Mouse (Mus musculus) liver, embryonic 14.5 days (tissue): ENCODE measurements at regions not wholly inside any gene's neighbourhood (a gene's known extent, or its start where the extent isn't known, plus 50 kb on each side); places are given as distances from the start of the nearest gene placed in this dataset.

Source experiments
- ATAC-seq: fragments of 200-750 bp; cut with Nextera tagmentation; 2 replicates; pipeline ENCODE4 v1.8.0; 2017; ENCODE audit warnings: moderate number of reproducible peaks, mild to moderate bottlenecking, moderate library complexity; ENCODE audit not compliant: insufficient read depth
- DNase-seq, 3 experiments: peaks; one replicate each; pipeline ENCODE4 v3.0.0-alpha.2; 2012 to 2013; ENCODE audit warnings: low read depth in 3 of 3, low spot score in 3 of 3
- H3K27ac ChIP-seq: fragments of 300-500 bp; sonication (generic); 2 replicates; pipeline ENCODE4 v1.5.1; 2014; ENCODE audit warnings: moderate library complexity, mild to moderate bottlenecking, control low read depth, inconsistent platforms
- H3K27me3 ChIP-seq: fragments of 300-500 bp; sonication (generic); 2 replicates; pipeline ENCODE4 v1.6.1; 2014; ENCODE audit warnings: mild to moderate bottlenecking, low read length, moderate library complexity; ENCODE audit not compliant: control insufficient read depth, insufficient read depth
- H3K36me3 ChIP-seq: fragments of 300-500 bp; sonication (generic); replicated peaks from 2 replicates; pipeline ENCODE4 v1.6.1; 2014; ENCODE audit warnings: low read depth; ENCODE audit not compliant: control insufficient read depth, insufficient read depth
- H3K4me1 ChIP-seq, 2 experiments: fragments of 200-500 bp in 1 of 2; fragments of 300-500 bp in 1 of 2; sonication (generic) in 1 of 2; replicated peaks; 2 replicates each; pipeline ENCODE4 v1.6.1; 2012 to 2014; ENCODE audit warnings: antibody characterized with exemption in 1 of 2, inconsistent platforms in 1 of 2, low read length in 1 of 2; ENCODE audit not compliant: control insufficient read depth in 2 of 2, insufficient read depth in 2 of 2
- H3K4me2 ChIP-seq: fragments of 300-500 bp; sonication (generic); 2 replicates; pipeline ENCODE4 v1.6.1; 2014; ENCODE audit warnings: low read depth, mild to moderate bottlenecking, control low read depth, moderate library complexity
- H3K4me3 ChIP-seq, 2 experiments: fragments of 200-500 bp in 1 of 2; fragments of 300-500 bp in 1 of 2; sonication (generic) in 1 of 2; 2 replicates each; pipeline ENCODE4 v1.5.1; 2012 to 2014; ENCODE audit warnings: low read depth in 2 of 2, low read length in 2 of 2, mild to moderate bottlenecking in 2 of 2, control low read depth in 1 of 2, inconsistent platforms in 1 of 2, moderate library complexity in 1 of 2; ENCODE audit not compliant: insufficient read depth in 1 of 2
- H3K9ac ChIP-seq: fragments of 300-500 bp; sonication (generic); replicated peaks from 2 replicates; pipeline ENCODE4 v1.6.1; 2014; ENCODE audit warnings: mild to moderate bottlenecking, control low read depth, moderate library complexity
- H3K9me3 ChIP-seq: fragments of 300-500 bp; sonication (generic); 2 replicates; pipeline ENCODE4 v1.6.1; 2016; ENCODE audit warnings: low read length, mixed read lengths; ENCODE audit not compliant: control insufficient read depth
- CTCF ChIP-seq: IDR thresholded peaks from 2 replicates; pipeline ENCODE4 v1.5.1; 2016; ENCODE audit warnings: antibody characterized with exemption, low read depth, control low read depth
- EP300 ChIP-seq: IDR thresholded peaks from 2 replicates; pipeline ENCODE4 v1.6.1; 2016; ENCODE audit warnings: antibody characterized with exemption, low read depth
- WGBS: fragments of 180-500 bp; shearing (Covaris S2); extraction: QIAGEN DNeasy Blood & Tissue Kit; methylation state at CpG from one replicate; pipeline ENCODE4 v1.1.7; 2014; ENCODE audit not compliant: insufficient replicate concordance; 5-methylcytosine and 5-hydroxymethylcytosine counted together

DNA sequence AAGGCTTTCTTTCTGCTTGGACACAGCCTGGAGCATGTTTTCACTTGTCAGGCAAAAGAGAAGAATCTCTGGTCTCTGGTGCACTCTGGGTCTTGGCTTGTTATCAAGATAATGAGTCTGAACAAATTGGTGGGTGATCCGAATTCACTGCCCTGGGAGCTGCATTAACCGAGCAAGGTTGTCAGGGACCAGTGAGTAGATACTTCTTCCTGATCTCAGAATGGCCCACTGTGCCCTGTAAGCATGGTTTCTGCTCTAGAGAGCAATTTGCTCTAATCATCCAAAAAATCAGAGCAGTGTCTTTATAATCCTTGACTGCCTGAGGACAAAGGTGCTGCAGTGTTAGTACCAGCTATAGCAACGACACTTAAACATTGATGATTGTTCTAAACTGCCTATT lies 97.2 kb upstream of the 1500015O10Rik start:
- no peaks in the 10 kb centered on the region for H3K9me3 ChIP-seq
- DNase-seq (no peak), ATAC-seq (no peak)
- WGBS: 60% methylated on average over 3 of the region's 3 CpGs
- no peak overlapping the region for H3K27ac ChIP-seq
- no peak overlapping the region for H3K4me3 ChIP-seq
- no peak overlapping the region for H3K9ac ChIP-seq
- H3K27me3 ChIP-seq: no peaks in the 10 kb centered on the region
- no peaks in the 10 kb centered on the region for H3K36me3 ChIP-seq
- H3K4me1 ChIP-seq: no peaks in the 10 kb centered on the region
- H3K4me2 ChIP-seq: no peak overlapping the region
- TF ChIP-seq CTCF (no peak), EP300 (no peak)

DNA sequence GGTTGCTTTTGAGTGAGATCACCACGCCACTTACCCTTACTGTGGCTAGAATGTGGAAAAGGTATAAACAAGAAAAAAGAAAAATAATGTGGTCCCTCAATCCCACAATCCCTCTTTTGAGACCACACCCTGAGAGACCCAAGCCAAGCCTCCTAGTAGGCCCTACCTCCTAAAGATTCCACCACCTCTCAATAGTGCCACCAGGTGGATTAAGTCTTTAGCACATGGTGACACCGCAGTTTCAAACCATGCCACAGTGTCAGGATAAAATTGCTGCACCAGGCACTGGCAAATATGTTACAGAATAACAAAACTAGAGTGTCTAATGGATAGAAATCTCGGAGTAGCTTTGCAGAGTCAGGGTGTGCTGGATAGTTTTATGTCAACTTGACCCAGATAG lies 94.7 kb upstream of the 1500015O10Rik start:
- no peak for ATAC-seq
- WGBS: 45% methylated on average over 3 of the region's 3 CpGs
- TF ChIP-seq CTCF (peak; percentile 59), EP300 (no peak)

DNA sequence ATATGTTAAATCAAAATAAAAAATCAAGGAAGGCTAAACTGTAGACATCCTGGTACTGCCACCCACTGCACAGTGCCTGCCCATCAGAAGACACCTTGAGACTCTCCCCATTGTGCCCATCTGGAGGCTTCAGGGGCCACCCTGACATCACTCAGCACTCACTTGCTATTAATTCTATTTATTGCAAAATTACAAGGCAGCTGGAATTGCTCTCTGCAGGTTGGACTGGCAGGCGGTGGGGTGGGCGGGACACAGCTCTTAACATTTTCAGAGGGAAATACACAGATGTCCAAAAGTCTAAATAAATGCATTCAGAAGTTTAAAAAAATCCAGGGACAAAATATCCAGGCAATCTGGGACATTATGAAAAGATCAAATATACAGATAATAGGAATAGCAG lies 92.4 kb upstream of the 1500015O10Rik start:
- H3K4me1 ChIP-seq: no peaks in the 10 kb centered on the region
- no peak overlapping the region for H3K4me3 ChIP-seq
- H3K9me3 ChIP-seq: no peaks in the 10 kb centered on the region
- no peak for DNase-seq
- H3K4me2 ChIP-seq: no peak overlapping the region
- no peaks in the 10 kb centered on the region for H3K27me3 ChIP-seq
- no peak for TF ChIP-seq EP300
- no peak for TF ChIP-seq CTCF
- H3K36me3 ChIP-seq: no peaks in the 10 kb centered on the region
- 75% methylated on average over 2 of the region's 2 CpGs for WGBS
- no peak overlapping the region for H3K9ac ChIP-seq
- no peak for ATAC-seq
- H3K27ac ChIP-seq: no peak overlapping the region

More for the DNA sequence above, 94.7 kb upstream of the 1500015O10Rik start:
- Histone ChIP-seq H3K27ac (no peak overlapping the region), H3K4me3 (no peak overlapping the region), H3K4me1 (no peaks in the 10 kb centered on the region), H3K9me3 (no peaks in the 10 kb centered on the region), H3K27me3 (no peaks in the 10 kb centered on the region), H3K36me3 (no peaks in the 10 kb centered on the region), H3K4me2 (no peak overlapping the region), H3K9ac (no peak overlapping the region)
- DNase-seq: peak in 2 of 3 experiments; percentile 3 to 6

DNA sequence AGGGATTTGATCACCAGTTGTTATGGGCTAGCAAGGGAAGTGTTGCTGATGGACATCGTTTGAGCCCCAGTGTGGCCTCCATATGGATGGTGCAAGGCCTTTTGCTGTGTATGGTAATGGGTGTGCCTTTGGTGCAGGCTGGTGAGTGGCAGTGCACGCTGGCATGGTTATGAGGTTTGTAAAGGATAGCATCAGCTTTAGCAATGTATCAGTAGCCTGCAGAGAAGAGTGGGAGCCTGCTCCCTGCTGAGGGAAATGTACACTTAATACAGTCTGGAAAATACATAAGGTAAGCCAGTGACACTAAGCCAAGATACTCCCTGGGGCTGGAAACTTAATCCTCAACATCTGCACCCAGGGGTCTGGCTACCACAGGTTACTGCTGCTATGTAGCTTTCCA lies 58.4 kb upstream of the 1500015O10Rik start:
- Histone ChIP-seq H3K4me3 (no peak overlapping the region), H3K4me2 (no peak overlapping the region), H3K4me1 (no peaks in the 10 kb centered on the region), H3K27me3 (no peaks in the 10 kb centered on the region), H3K9me3 (no peaks in the 10 kb centered on the region), H3K36me3 (no peaks in the 10 kb centered on the region), H3K9ac (no peak overlapping the region), H3K27ac (no peak overlapping the region)
- 34% methylated on average over 2 of the region's 2 CpGs for WGBS
- no peak for DNase-seq
- no peak for ATAC-seq
- no peak for TF ChIP-seq EP300
- TF ChIP-seq CTCF: no peak
